Mouse (Mus musculus) ES-E14 (cell line): Measurements from ENCODE around the gene Hnrnpa1.

Experiments
- CHD2 ChIP-seq: IDR thresholded peaks from 2 replicates; pipeline ENCODE4 v1.6.1; 2014; ENCODE audit warnings: mild to moderate bottlenecking, low read depth, low read length, inconsistent platforms
- HCFC1 ChIP-seq: IDR thresholded peaks from 2 replicates; pipeline ENCODE4 v1.6.1; 2012; ENCODE audit warnings: low read length, inconsistent platforms, borderline replicate concordance; ENCODE audit not compliant: insufficient read depth
- ZC3H11A ChIP-seq: IDR thresholded peaks from 2 replicates; pipeline ENCODE4 v1.6.1; 2012; ENCODE audit warnings: low read depth, mild to moderate bottlenecking, inconsistent platforms, low read length, borderline replicate concordance

DNA sequence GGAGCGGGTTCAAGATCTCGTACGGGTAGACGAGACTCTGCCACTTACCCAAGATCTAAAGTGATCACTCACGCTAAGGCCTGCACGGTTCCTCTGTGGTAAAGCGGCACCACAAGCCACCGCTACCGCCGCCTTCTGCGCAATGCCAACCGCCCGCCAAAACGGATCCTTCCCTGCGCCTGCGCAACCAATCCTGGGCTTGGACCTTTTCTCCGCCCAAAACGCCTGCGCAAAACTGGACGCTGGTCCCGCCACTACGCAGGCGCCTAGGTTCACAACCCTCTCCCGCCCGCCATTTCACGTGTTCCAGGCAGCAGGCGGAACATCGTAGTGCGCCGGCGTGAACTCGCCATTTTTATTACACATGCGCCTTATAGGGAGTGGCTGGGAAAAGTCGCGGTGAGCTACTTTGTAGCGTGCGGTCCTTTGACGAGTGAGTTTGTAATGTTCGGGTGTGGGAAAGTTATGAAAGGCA lies 510 bp upstream of the Hnrnpa1 start, which contains the start of gene Cbx5:
- TF ChIP-seq CHD2 = no peak
- no peak for TF ChIP-seq HCFC1
- no peak for TF ChIP-seq ZC3H11A
